Mouse (Mus musculus): Measurements from ENCODE around the gene Prkcq. TPM values are rescaled to one million over a fixed set of nuclear protein-coding genes. Genes with fewer than 3 reads are reported as not detected.

The Prkcq gene
- polyA plus RNA-seq, 1 experiment from 2014 or later, result 1.2 TPM

DNA sequence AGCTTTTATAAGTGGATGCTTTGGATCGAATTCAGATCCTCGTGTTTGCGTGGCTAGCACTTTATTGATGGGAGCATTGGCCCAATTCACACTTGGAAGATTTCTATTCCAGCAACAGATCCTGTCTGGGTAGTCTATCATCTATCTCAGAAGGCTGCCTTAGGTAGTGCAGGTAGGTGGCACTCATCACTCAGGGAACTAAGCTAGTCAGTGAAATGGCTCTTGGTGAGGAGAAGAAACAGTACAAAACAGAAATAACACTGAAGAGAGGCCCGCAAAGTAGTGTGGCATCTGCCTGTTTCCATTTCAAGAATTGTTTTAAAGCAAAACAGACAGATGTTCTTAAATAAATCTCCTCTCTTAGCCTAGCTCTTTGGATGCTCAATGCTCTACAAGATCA is 10.6 kb upstream of the Prkcq start:
- Histone ChIP-seq H3K4me2 (no peak overlapping the region), H3K4me3 (no peak overlapping the region), H3K4me1 (replicated peaks) (no peaks in the 10 kb centered on the region), H3K9me3 (replicated peaks) (no peaks in the 10 kb centered on the region), H3K36me3 (no peaks in the 10 kb centered on the region), H3K27me3 (no peaks in the 10 kb centered on the region), H3K9ac (no peak overlapping the region), H3K27ac (no peak overlapping the region)
- 81% methylated on average over 4 of the region's 4 CpGs for WGBS
- no peak for ATAC-seq (replicated peaks; ENCODE audit: insufficient number of reproducible peaks, insufficient read depth, low FRiP score, low read depth)

DNA sequence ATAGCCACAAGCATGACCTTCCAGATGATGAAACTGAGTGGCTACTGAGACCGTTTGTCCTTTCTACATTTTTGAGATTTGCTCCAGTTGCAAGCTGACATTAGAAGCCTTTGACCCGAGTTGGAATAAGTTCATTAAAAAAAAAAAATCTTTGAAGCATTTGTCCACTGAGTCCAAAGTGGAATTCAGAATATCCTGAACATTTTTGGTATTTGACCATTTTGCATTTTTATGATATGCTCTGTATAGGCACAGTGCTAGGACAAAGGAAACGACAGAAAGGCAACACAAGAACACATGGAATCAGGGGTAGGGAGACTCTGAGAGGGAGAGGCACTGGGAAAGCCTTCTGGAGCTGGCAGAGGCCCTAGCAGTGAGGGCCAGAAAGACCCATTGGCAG is 9.2 kb upstream of the Prkcq start:
- Histone ChIP-seq H3K36me3 (no peaks in the 10 kb centered on the region), H3K27ac (no peak overlapping the region), H3K4me3 (no peak overlapping the region), H3K27me3 (no peaks in the 10 kb centered on the region), H3K9ac (no peak overlapping the region), H3K4me1 (replicated peaks) (no peaks in the 10 kb centered on the region), H3K9me3 (replicated peaks) (no peaks in the 10 kb centered on the region), H3K4me2 (no peak overlapping the region)
- ATAC-seq (replicated peaks; ENCODE audit: insufficient number of reproducible peaks, insufficient read depth, low FRiP score, low read depth), result no peak
- 57% methylated on average over 3 of the region's 3 CpGs for WGBS

DNA sequence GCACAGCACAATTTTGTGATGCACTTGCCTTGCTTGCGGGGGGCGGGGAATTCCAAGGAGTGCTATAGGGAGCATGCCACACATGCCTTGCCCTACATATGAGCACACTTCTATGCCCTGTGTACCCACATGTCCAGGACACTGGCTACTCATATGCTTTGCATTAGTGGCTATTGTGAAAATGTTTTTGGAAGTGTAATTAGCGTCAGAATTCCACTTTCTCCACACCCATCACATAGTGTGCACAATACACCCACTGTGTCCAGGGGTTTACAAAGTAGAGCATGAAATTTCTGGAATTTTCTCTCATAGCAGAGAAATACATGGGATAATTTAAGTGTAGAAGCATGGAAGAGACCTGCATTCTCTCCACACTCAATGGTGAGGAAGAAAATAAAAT is 7.7 kb upstream of the Prkcq start:
- 70% methylated on average over 3 of the region's 3 CpGs for WGBS
- Histone ChIP-seq H3K4me2 (no peak overlapping the region), H3K27ac (no peak overlapping the region), H3K36me3 (no peaks in the 10 kb centered on the region), H3K9me3 (replicated peaks) (no peaks in the 10 kb centered on the region), H3K9ac (no peak overlapping the region), H3K4me3 (no peak overlapping the region), H3K27me3 (0 out of 2 replicates have a peak, but pooled peaks cover 2% of the 10 kb centered on the region), H3K4me1 (replicated peaks) (no peaks in the 10 kb centered on the region)
- ATAC-seq (replicated peaks; ENCODE audit: insufficient number of reproducible peaks, insufficient read depth, low FRiP score, low read depth), result no peak

DNA sequence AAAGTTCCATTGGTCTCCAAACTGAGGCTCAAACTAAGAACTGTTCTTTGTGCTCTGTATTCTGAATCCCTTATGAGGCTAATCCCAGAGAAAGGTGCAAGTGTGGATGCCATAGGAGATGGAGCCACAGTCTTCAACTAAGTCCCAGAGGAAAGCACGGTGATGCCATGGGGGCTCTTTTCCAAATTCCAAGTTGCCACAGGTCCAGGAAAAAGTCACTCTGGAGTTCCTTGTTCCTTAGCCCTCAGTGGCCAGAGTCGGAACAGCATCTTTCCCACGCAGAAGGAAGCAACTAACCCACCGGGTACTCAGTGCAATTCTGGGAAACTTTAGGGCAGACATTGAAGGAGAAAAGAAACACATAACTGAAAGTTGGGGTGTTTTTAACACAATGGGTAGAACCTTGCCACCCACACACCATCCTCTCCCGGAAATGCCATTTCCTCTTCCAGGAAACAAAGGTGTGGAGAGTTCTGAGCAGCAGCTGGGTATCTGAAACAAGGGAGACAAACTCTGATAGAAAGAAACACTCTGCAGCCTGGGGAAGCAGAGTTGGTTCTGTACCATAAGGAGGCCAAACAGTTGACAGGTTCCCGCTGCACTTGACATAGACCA is 2.1 kb upstream of the Prkcq start:
- Histone ChIP-seq H3K27ac (no peak overlapping the region), H3K9ac (no peak overlapping the region), H3K36me3 (no peaks in the 10 kb centered on the region), H3K4me1 (replicated peaks) (no peaks in the 10 kb centered on the region; the same call in 1 of the 2 replicates), H3K27me3 (peaks cover 13% of the 10 kb centered on the region), H3K4me3 (no peak overlapping the region), H3K9me3 (replicated peaks) (no peaks in the 10 kb centered on the region), H3K4me2 (no peak overlapping the region)
- 62% methylated on average over 6 of the region's 6 CpGs for WGBS
- no peak for ATAC-seq (replicated peaks; ENCODE audit: insufficient number of reproducible peaks, insufficient read depth, low FRiP score, low read depth)

DNA sequence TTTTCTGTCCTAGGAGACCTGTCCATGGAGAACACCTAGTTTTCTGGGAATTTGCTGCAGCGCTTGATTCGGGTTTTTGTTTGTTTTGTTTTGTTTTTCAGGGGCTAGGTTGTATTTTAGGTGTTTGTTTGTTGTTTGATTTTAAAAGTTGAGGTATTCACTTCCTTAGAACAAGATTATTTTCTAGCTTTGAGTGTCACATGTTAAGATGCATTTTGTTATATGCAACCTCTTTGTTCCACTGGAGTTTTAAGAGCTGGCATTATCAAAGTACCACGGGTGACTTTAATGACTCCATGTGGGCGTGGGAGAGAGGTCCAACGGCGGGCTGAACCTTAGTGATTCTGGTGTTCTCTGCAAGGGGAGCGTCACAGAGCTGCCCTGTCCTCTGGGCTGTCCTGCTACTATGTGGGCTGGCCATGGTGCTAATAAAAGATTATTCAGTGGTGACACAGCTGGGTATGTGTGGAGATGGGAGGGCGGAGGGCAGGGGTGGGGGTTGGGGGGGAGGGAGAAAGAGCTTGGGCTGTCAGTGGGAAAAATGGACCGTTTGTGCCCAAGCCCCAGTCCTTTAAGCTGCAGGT is 1.0 kb downstream of the Prkcq start:
- no peaks in the 10 kb centered on the region for H3K36me3 ChIP-seq
- peak overlapping the region; percentile 61 for H3K4me3 ChIP-seq
- 14% methylated on average over 9 of the region's 9 CpGs for WGBS
- no peaks in the 10 kb centered on the region; the same call in 1 of the 2 replicates for H3K4me1 ChIP-seq (replicated peaks)
- no peak overlapping the region for H3K27ac ChIP-seq
- H3K4me2 ChIP-seq, result peak overlapping the region; percentile 93
- H3K9me3 ChIP-seq (replicated peaks), result no peaks in the 10 kb centered on the region
- ATAC-seq (replicated peaks; ENCODE audit: insufficient number of reproducible peaks, insufficient read depth, low FRiP score, low read depth), result no peak
- no peak overlapping the region for H3K9ac ChIP-seq
- H3K27me3 ChIP-seq, result peaks cover 13% of the 10 kb centered on the region

DNA sequence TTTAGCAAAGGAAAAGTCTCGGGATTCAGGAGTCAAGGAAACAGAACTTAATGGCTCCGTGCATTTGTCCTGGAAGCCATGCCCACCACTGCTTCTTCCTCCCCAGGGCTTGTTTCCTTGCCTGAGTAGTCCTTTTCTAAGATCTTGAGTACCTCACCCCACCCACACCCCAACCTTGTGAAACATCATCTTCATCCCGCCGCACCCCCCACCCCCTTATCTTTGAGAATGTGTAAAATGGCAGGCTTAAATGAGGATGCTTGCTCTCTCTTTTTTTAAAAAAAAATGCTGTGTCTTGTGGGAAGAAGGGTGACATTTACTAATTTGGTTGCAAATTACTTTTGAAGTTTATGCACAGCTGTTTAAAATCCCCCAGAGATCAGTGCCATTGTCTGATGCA is 1.6 kb downstream of the Prkcq start:
- Histone ChIP-seq H3K27me3 (peaks cover 13% of the 10 kb centered on the region), H3K9me3 (replicated peaks) (no peaks in the 10 kb centered on the region), H3K27ac (no peak overlapping the region), H3K4me2 (peak overlapping the region; percentile 93; the same call in 1 of the 2 replicates), H3K4me3 (no peak overlapping the region), H3K9ac (no peak overlapping the region), H3K36me3 (no peaks in the 10 kb centered on the region), H3K4me1 (replicated peaks) (no peaks in the 10 kb centered on the region; the same call in 1 of the 2 replicates)
- WGBS, result 45% methylated on average over 4 of the region's 4 CpGs
- no peak for ATAC-seq (replicated peaks; ENCODE audit: insufficient number of reproducible peaks, insufficient read depth, low FRiP score, low read depth)

DNA sequence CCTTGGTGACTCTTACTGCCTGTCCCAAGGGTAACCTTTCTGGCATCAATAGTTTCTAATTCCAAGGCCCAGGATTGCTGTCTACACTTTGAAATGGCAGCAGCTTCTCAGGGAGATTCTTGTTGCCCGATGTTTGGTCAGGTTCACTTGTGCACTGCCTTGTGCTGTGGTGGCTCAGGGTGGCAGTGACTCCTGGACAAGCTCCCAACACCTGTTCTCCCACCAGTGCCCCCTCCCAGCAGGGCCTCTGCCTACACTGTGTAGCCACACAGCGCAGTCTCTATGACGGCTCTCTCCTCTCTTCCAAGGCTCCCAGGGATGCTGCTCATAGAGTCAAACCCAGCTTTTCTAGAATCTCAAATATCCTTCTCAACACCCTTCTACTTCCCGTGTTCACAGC is 2.2 kb downstream of the Prkcq start:
- no peak for ATAC-seq (replicated peaks; ENCODE audit: insufficient number of reproducible peaks, insufficient read depth, low FRiP score, low read depth)
- Histone ChIP-seq H3K4me1 (replicated peaks) (no peaks in the 10 kb centered on the region; the same call in 1 of the 2 replicates), H3K4me3 (no peak overlapping the region), H3K36me3 (no peaks in the 10 kb centered on the region), H3K27me3 (peaks cover 11% of the 10 kb centered on the region), H3K9me3 (replicated peaks) (no peaks in the 10 kb centered on the region), H3K9ac (no peak overlapping the region), H3K4me2 (no peak overlapping the region), H3K27ac (no peak overlapping the region)
- 75% methylated on average over 4 of the region's 4 CpGs for WGBS

DNA sequence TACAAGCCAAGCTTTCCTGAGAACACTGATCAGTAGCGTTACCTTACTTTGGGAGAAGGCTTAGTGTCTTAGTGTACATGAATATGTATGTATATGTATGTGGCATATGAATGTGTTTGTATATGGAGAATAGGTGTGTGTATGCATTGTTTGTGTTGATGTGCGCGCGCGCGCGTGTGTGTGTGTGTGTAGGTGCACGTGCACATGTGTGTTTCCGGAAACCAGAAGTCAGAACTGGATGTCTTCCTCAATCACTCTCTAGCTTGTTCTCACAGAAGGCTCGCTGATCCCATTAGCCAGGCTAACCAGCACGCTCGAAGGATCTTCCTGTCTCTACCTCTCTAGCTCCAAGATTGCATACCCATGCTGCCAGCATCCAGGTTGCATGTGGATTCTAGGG is 6.0 kb downstream of the Prkcq start:
- H3K4me2 ChIP-seq, result no peak overlapping the region
- 0 out of 2 replicates have a peak, but pooled peaks cover 2% of the 10 kb centered on the region for H3K27me3 ChIP-seq
- no peak overlapping the region for H3K4me3 ChIP-seq
- no peaks in the 10 kb centered on the region for H3K4me1 ChIP-seq (replicated peaks)
- H3K9me3 ChIP-seq (replicated peaks), result no peaks in the 10 kb centered on the region
- no peak overlapping the region for H3K27ac ChIP-seq
- ATAC-seq (replicated peaks; ENCODE audit: insufficient number of reproducible peaks, insufficient read depth, low FRiP score, low read depth), result no peak
- H3K36me3 ChIP-seq, result no peaks in the 10 kb centered on the region
- H3K9ac ChIP-seq, result no peak overlapping the region
- WGBS, result 87% methylated on average over 12 of the region's 12 CpGs

DNA sequence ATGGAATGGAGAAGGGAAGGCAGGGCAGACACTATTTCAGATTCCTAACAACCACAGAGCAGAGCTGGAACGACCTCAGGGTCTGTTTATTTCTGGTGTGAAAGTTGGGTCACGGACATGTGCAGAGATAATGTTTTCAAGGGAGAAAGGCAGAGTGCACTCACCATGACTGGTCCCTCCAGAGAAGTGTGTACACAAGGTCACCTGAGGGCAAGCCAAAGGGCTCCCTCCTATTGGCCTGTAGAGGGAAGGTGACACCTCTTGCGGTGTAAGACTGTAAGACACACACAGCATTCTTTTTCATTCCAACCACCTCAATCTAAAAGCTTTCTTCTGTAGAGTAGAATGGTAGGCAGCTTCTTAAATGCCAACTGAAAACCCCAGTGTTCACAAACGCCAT is 9.6 kb downstream of the Prkcq start:
- H3K27ac ChIP-seq, result no peak overlapping the region

DNA sequence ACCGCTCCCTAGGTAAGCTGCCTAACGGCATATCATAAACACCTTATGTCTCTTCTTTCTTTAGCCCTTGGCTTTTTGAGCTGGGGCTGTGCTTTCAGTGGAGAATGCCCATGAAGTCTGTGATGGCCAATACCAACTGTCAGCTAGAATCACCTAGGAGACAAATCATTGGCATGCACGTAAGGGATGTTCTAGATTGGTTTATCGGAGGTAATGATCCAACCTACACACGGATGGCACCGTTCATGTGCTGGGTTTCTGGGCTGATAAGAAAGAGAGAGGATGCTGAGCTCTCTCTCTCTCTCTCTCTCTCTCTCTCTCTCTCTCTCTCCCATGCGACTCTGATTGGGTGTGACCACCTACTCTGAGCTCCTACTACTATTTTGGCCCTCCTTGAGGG is 10.2 kb downstream of the Prkcq start:
- Histone ChIP-seq H3K4me1 (replicated peaks) (no peaks in the 10 kb centered on the region), H3K4me3 (no peak overlapping the region), H3K4me2 (no peak overlapping the region), H3K9me3 (replicated peaks) (no peaks in the 10 kb centered on the region), H3K27ac (no peak overlapping the region), H3K27me3 (no peaks in the 10 kb centered on the region), H3K9ac (no peak overlapping the region), H3K36me3 (no peaks in the 10 kb centered on the region)
- WGBS, result 87% methylated on average over 7 of the region's 7 CpGs
- ATAC-seq (replicated peaks; ENCODE audit: insufficient number of reproducible peaks, insufficient read depth, low FRiP score, low read depth), result no peak

More for the DNA sequence above, 9.6 kb downstream of the Prkcq start:
- H3K4me1 ChIP-seq (replicated peaks), result no peaks in the 10 kb centered on the region
- no peak overlapping the region for H3K9ac ChIP-seq
- no peak overlapping the region for H3K4me2 ChIP-seq
- H3K36me3 ChIP-seq, result no peaks in the 10 kb centered on the region
- no peak for ATAC-seq (replicated peaks; ENCODE audit: insufficient number of reproducible peaks, insufficient read depth, low FRiP score, low read depth)
- no peaks in the 10 kb centered on the region for H3K27me3 ChIP-seq
- WGBS, result 60% methylated on average over 4 of the region's 4 CpGs
- H3K9me3 ChIP-seq (replicated peaks), result no peaks in the 10 kb centered on the region
- no peak overlapping the region for H3K4me3 ChIP-seq

DNA sequence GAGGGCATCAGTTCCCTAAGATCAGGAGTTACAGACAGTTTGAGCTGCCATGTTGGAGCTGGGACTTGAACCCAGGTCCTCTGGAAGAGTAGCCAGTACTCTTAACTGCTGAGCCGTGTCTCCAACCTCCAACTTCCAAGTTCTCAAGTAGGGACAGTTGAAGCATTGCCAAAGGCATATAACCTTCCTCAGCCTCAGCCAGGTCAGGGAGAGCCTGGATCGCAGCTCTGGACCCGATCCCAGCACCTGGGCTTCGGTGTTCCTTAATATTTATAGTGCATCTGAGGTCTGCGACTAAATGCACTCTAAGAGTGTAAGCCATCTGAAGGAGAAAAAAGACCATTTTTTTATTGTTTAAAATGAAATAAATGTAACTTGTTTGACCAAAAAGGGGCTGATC is 12.1 kb downstream of the Prkcq start:
- Histone ChIP-seq H3K4me1 (replicated peaks) (no peaks in the 10 kb centered on the region), H3K27me3 (no peaks in the 10 kb centered on the region), H3K36me3 (no peaks in the 10 kb centered on the region), H3K4me3 (no peak overlapping the region), H3K9me3 (replicated peaks) (no peaks in the 10 kb centered on the region), H3K4me2 (no peak overlapping the region), H3K27ac (no peak overlapping the region), H3K9ac (no peak overlapping the region)
- WGBS, result 85% methylated on average over 5 of the region's 5 CpGs
- no peak for ATAC-seq (replicated peaks; ENCODE audit: insufficient number of reproducible peaks, insufficient read depth, low FRiP score, low read depth)

DNA sequence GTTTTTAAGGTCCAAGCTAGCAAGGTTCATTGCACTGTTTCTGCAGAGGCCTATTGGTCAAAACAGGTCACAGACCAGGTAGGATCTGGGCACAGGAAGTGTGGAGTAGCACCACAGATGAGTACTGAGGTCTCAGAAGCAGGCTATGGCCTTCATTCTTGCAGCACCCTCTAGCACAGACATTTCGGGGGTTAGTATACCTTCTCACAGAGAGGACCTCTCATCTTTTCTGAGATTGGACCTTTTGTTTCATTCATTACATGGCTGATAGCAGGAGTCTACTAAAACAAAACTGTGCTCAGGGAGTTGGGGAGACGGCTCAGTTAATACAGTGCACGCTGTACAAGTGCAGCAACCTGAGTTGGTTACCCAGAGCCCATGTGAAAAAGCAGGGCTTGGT is 14.7 kb downstream of the Prkcq start:
- 83% methylated on average over 3 of the region's 3 CpGs for WGBS
- H3K4me1 ChIP-seq (replicated peaks), result no peaks in the 10 kb centered on the region
- no peak overlapping the region for H3K4me2 ChIP-seq
- no peak for ATAC-seq (replicated peaks; ENCODE audit: insufficient number of reproducible peaks, insufficient read depth, low FRiP score, low read depth)
- no peaks in the 10 kb centered on the region for H3K9me3 ChIP-seq (replicated peaks)
- H3K9ac ChIP-seq, result no peak overlapping the region
- H3K27me3 ChIP-seq, result no peaks in the 10 kb centered on the region
- no peak overlapping the region for H3K27ac ChIP-seq
- H3K4me3 ChIP-seq, result no peak overlapping the region
- no peaks in the 10 kb centered on the region for H3K36me3 ChIP-seq
